Mouse (Mus musculus): ENCODE results near the gene Snrpd3. TPM values are rescaled to one million over a fixed set of nuclear protein-coding genes. Genes with fewer than 3 reads are reported as not detected.

Gene Snrpd3
- polyA plus RNA-seq, 1 experiment from 2014 or later, result 143 TPM

- Histone ChIP-seq H3K36me3 (no peaks in the 10 kb centered on the region), H3K27ac (replicated peaks) (no peak overlapping the region), H3K4me2 (no peak overlapping the region), H3K27me3 (replicated peaks) (peaks cover 8% of the 10 kb centered on the region; the same call in 1 of the 2 replicates), H3K4me1 (peaks cover 2% of the 10 kb centered on the region; the same call in 1 of the 2 replicates), H3K4me3 (replicated peaks) (no peak overlapping the region), H3K9me3 (replicated peaks) (no peaks in the 10 kb centered on the region), H3K9ac (replicated peaks) (no peak overlapping the region)
- ATAC-seq (ENCODE audit: low FRiP score), result no peak
- WGBS, result 17% methylated on average over 4 of the region's 4 CpGs
These were observed 51.5 kb downstream of the Snrpd3 start for GRCm38 (mm10) chr10:75568851-75569250.

GRCm38 (mm10) chr10:75570981-75571657 is 53.8 kb downstream of the Snrpd3 start:
- Histone ChIP-seq H3K9ac (replicated peaks) (no peak overlapping the region), H3K27me3 (replicated peaks) (peaks cover 4% of the 10 kb centered on the region; the same call in 1 of the 2 replicates), H3K4me3 (replicated peaks) (no peak overlapping the region), H3K9me3 (replicated peaks) (no peaks in the 10 kb centered on the region), H3K36me3 (no peaks in the 10 kb centered on the region), H3K4me2 (no peak overlapping the region), H3K27ac (replicated peaks) (no peak overlapping the region), H3K4me1 (peaks cover 2% of the 10 kb centered on the region; the same call in 1 of the 2 replicates)
- WGBS, result 27% methylated on average over 10 of the region's 10 CpGs
- ATAC-seq (ENCODE audit: low FRiP score), result no peak

GRCm38 (mm10) chr10:75571937-75572336 is 54.6 kb downstream of the Snrpd3 start:
- Histone ChIP-seq H3K4me2 (no peak overlapping the region), H3K9ac (replicated peaks) (no peak overlapping the region)

GRCm38 (mm10) chr10:75573181-75573580 is 55.8 kb downstream of the Snrpd3 start:
- Histone ChIP-seq H3K4me3 (replicated peaks) (no peak overlapping the region), H3K4me2 (no peak overlapping the region), H3K27ac (replicated peaks) (no peak overlapping the region), H3K9me3 (replicated peaks) (no peaks in the 10 kb centered on the region), H3K4me1 (peaks cover 2% of the 10 kb centered on the region; the same call in 1 of the 2 replicates), H3K9ac (replicated peaks) (no peak overlapping the region), H3K27me3 (replicated peaks) (peaks cover 4% of the 10 kb centered on the region; the same call in 1 of the 2 replicates), H3K36me3 (no peaks in the 10 kb centered on the region)
- 55% methylated on average over 10 of the region's 10 CpGs for WGBS
- ATAC-seq (ENCODE audit: low FRiP score), result no peak

More at GRCm38 (mm10) chr10:75571937-75572336, 54.6 kb downstream of the Snrpd3 start:
- Histone ChIP-seq H3K36me3 (no peaks in the 10 kb centered on the region), H3K9me3 (replicated peaks) (no peaks in the 10 kb centered on the region), H3K4me3 (replicated peaks) (no peak overlapping the region), H3K4me1 (peaks cover 2% of the 10 kb centered on the region; the same call in 1 of the 2 replicates), H3K27me3 (replicated peaks) (peaks cover 4% of the 10 kb centered on the region; the same call in 1 of the 2 replicates), H3K27ac (replicated peaks) (no peak overlapping the region)
- WGBS, result 55% methylated on average over 9 of the region's 9 CpGs
- ATAC-seq (ENCODE audit: low FRiP score), result no peak

GRCm38 (mm10) chr10:75573965-75574364 is 56.6 kb downstream of the Snrpd3 start:
- ATAC-seq (ENCODE audit: low FRiP score), result no peak
- no peaks in the 10 kb centered on the region for H3K27me3 ChIP-seq (replicated peaks)
- H3K36me3 ChIP-seq, result no peaks in the 10 kb centered on the region
- no peak overlapping the region for H3K4me2 ChIP-seq
- no peak overlapping the region for H3K9ac ChIP-seq (replicated peaks)
- WGBS, result 88% methylated on average over 9 of the region's 9 CpGs
- H3K27ac ChIP-seq (replicated peaks), result no peak overlapping the region
- no peak overlapping the region for H3K4me3 ChIP-seq (replicated peaks)
- no peaks in the 10 kb centered on the region for H3K4me1 ChIP-seq
- H3K9me3 ChIP-seq (replicated peaks), result no peaks in the 10 kb centered on the region

- Histone ChIP-seq H3K27ac (replicated peaks) (no peak overlapping the region), H3K4me2 (no peak overlapping the region), H3K4me1 (no peaks in the 10 kb centered on the region), H3K27me3 (replicated peaks) (no peaks in the 10 kb centered on the region), H3K36me3 (no peaks in the 10 kb centered on the region), H3K4me3 (replicated peaks) (no peak overlapping the region), H3K9me3 (replicated peaks) (no peaks in the 10 kb centered on the region), H3K9ac (replicated peaks) (no peak overlapping the region)
- ATAC-seq (ENCODE audit: low FRiP score), result no peak
- 93% methylated on average over 6 of the region's 6 CpGs for WGBS
These were observed 61.8 kb downstream of the Snrpd3 start for GRCm38 (mm10) chr10:75579129-75579528.

GRCm38 (mm10) chr10:75585876-75586552 is 68.7 kb downstream of the Snrpd3 start:
- no peak overlapping the region for H3K9ac ChIP-seq (replicated peaks)
- peaks cover 19% of the 10 kb centered on the region for H3K4me1 ChIP-seq
- no peak overlapping the region for H3K27ac ChIP-seq (replicated peaks)
- H3K27me3 ChIP-seq (replicated peaks), result 0 out of 2 replicates have a peak, but pooled peaks cover 4% of the 10 kb centered on the region
- 21% methylated on average over 20 of the region's 20 CpGs for whole genome bisulfite sequencing
- H3K9me3 ChIP-seq (replicated peaks), result no peaks in the 10 kb centered on the region
- ATAC-seq (ENCODE audit: low FRiP score), result peak; percentile 80
- peak overlapping the region; percentile 43 for H3K4me2 ChIP-seq
- no peak overlapping the region for H3K4me3 ChIP-seq (replicated peaks)
- H3K36me3 ChIP-seq, result no peaks in the 10 kb centered on the region

- WGBS, result 83% methylated on average over 1 of the region's 1 CpGs
- Histone ChIP-seq H3K27me3 (replicated peaks) (0 out of 2 replicates have a peak, but pooled peaks cover 4% of the 10 kb centered on the region), H3K4me3 (replicated peaks) (no peak overlapping the region), H3K9ac (replicated peaks) (no peak overlapping the region), H3K4me1 (peaks cover 19% of the 10 kb centered on the region), H3K27ac (replicated peaks) (no peak overlapping the region), H3K36me3 (no peaks in the 10 kb centered on the region), H3K4me2 (peak overlapping the region; percentile 43; the same call in 1 of the 2 replicates), H3K9me3 (replicated peaks) (no peaks in the 10 kb centered on the region)
- no peak; the same call in 1 of the 2 replicates for ATAC-seq (ENCODE audit: low FRiP score)
These were observed 69.2 kb downstream of the Snrpd3 start for GRCm38 (mm10) chr10:75586553-75586879.

Other genes starting within 250 kb of the Snrpd3 start
- 3.3 and 4.6 TPM in 2 replicates for gene Adora2a, start 200.7 kb upstream of the Snrpd3 start, polyA plus RNA-seq (2015; fragmentation: Nextera tagmentation; extraction: Ambion mirVana)
- gene Upb1, start 116.4 kb upstream of the Snrpd3 start, polyA plus RNA-seq (2015; fragmentation: Nextera tagmentation; extraction: Ambion mirVana), result 0.23 and 0.51 TPM in 2 replicates
- 19.1 and 19.9 TPM in 2 replicates for gene Gucd1, start 421 bp downstream of the Snrpd3 start, polyA plus RNA-seq (2015; fragmentation: Nextera tagmentation; extraction: Ambion mirVana)
- gene Lrrc75b, start 42.8 kb downstream of the Snrpd3 start, polyA plus RNA-seq (2015; fragmentation: Nextera tagmentation; extraction: Ambion mirVana), result 33.0 and 36.3 TPM in 2 replicates
- 1.3 and 2.0 TPM in 2 replicates for gene Ggt1, start 44.1 kb downstream of the Snrpd3 start, polyA plus RNA-seq (2015; fragmentation: Nextera tagmentation; extraction: Ambion mirVana)
- 2.2 and 4.8 TPM in 2 replicates for gene Ggt5, start 71.8 kb downstream of the Snrpd3 start, polyA plus RNA-seq (2015; fragmentation: Nextera tagmentation; extraction: Ambion mirVana)
- 16.0 and 16.9 TPM in 2 replicates for gene Susd2, start 126.5 kb downstream of the Snrpd3 start, polyA plus RNA-seq (2015; fragmentation: Nextera tagmentation; extraction: Ambion mirVana)
- 32.9 and 35.8 TPM in 2 replicates for gene Cabin1, start 246.8 kb downstream of the Snrpd3 start, polyA plus RNA-seq (2015; fragmentation: Nextera tagmentation; extraction: Ambion mirVana)